Mouse (Mus musculus): ENCODE results near the gene Msx1.
"Not testable (repeated sequence)": the region's sequence is repeated elsewhere in the genome, so short reads cannot be mapped to it uniquely, and the experiment has no call there.

Msx1 gene

DNA sequence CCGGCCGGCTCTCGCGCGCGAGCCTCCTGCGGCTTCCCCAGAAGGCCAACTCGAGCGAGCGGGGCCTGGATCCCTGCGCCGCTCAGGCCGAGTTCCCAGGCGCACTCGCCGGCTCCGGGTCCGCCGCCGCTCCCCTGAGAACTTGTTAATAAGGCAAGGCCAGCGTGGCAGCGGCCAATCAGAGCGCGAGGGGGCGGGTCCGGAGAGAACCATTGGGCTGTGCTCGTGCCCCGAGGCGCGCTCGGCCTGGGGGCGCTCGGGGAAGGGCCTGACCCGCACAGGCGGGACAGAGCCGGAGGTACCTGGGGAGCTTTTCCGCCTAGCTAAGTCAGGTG is at the start of gene Msx1:
Gene Msx1 (minus strand): TSS at position 123 of the 335 bp plus-strand sequence.
- peak; percentile 78 to 80 for DNase-seq (ENCODE audit: low spot score in 2 of 2)

DNA sequence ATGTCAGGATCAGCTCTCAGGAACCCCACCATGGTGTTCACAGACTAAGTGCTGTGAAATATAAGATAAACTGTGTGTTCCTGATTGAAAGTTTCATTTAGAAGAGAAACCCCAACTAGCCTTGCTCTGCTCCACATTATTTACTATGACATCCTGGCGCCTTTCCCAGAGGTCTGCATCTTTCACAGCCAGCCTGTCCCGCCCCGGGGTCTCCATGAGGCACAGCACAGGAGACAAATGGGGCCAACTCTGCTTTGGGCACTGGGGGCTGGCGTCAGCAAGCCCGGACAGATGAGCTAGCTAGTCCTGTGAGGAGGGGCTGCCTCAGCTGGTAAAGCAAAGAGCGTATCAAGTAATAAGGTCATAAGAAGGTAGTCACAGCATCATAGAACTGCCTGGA is 41.1 kb upstream of the Msx1 start:
- no peak for DNase-seq (ENCODE audit: low spot score in 2 of 2)

DNA sequence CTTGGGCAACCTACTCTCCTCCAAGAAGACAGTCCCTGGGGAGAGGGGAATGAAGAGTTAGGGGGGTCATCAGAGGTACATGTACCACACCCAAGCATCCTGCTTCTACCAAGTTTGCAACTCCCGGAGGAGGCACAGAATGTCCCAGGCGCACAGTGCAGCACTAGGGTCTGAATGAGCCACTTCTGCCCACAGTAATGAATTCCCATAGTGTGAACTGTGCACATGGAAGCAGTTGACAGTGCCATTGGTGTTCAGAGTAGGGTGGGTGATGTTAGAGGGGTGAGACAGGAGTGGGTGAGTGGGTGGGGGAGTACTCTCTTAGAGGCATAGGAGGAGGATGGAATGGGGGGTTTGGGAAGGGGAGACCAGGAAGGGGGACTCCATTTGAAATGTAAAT is 39.9 kb upstream of the Msx1 start:
- DNase-seq (ENCODE audit: low spot score in 2 of 2): no peak

DNA sequence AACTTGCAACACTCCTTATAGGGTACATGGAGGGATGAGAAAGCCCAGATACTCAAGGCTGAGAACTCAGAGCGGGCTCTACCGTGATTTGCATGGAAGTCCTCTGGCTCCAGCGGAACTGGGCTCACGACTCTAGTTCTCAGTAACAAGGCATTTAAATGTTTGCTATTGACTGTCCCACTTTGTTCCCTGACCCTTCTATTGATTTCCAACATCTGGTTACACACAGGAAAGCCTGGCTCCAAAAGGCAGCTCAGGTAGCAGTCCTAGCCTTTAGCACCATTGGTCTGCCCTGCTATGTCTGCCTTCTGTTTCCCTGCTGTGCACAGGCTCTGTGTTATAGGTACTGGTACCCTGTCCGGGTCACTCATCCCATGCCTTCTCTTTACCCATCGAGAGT is 36.5 kb upstream of the Msx1 start:
- no peak for DNase-seq (ENCODE audit: low spot score in 2 of 2)

DNA sequence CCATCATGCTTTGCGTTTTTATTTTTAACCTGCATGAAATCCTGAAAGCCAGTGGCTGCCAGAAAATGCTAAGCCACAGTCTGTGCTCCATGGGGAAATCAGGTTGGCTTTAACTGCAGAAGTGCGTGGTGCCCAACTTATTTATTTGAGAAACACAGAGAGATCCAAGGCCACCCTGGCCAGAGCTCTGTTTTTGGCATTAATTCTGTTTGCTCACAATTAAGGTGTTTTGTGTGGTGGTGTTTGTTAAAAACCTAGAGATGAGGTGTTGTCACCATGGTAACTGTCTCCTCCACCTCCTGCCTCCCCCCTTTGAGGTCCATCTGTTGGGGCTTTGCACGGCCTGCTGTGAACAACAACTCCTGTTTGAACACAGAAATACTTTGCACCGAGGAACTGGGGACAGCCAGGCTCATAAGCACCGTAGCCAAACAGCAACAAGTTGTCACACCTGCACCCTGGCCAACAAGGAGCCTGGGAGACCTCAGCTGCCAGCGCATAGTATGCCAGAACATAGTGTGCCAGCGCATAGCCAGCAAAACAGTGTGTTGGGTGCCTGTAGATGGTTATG is 35.9 kb upstream of the Msx1 start:
- no peak for DNase-seq (ENCODE audit: low spot score in 2 of 2)

DNA sequence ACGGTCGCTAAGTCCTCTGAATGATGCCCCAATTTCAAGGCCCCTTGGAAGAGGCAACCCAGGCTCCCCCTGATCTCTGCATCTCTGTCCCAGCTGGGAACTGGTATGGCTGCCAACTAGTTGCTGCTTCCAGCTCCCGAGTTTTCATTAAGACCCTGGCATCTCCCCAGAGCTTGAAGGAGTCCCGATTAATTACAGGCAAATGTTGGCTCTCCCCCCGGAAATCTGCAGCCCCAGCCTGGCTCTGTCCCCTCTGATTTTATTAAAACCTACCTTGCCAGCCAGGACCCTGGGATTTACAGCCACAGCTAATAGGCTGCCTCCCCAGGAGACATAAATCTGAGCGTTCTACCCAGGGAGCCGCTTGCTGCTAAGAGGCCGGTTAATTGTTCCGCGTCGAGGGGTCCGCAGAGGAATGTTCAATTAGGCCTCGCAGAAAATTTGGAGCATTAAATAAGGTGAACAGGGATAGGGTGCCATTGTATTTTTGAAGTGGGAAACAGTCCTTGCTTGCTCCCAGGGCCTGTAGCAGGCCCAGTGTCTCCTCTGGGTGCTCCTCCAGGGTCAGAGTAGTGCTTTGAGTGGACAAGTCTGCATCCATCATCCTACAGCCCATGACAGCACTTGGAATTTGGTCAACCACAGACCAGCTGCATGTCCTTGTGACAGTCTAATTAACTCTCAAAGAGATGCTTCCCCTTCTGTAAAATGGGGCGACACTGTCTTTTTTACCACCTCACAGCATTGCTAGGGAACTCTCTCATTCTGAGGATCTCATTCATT is 33.6 kb upstream of the Msx1 start:
- no peak for DNase-seq (ENCODE audit: low spot score in 2 of 2)

DNA sequence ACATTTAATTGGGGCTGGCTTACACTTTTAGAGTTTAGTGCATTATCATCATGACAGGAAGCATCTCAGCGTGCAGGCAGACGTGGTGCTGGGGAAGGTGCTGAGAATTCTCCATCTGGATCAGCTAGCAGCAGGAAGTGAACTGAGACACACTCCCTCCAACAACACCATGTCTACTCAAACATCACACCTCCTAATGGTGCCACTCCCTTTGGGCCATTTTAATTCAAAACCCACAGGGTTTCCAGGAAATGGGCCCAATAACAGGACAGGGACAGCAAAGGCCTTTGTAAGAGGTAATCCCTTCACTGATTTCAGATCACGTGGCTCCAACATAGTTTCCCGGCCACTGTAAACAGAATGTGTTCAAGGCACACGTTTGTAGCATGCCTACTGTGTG is 31.7 kb upstream of the Msx1 start:
- no peak for DNase-seq (ENCODE audit: low spot score in 2 of 2)

DNA sequence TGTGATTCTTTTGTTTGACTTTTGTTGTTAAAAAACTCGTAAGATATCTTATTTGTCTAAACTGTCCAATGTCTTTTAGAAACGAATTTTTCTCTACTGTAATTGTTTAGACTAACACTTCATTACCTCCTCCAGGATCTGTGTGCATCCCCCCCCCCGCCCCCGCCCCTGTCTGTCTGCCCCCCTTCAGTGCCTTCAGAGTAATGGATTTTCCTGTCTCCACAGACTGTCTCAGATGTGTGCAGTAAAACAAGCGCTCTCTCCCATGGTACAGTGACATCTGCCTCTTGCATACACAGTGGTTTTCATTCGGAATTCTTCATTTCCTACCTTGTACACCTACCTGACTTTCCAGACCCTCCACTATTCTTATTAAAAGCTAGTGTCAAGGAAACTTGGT is 29.9 kb upstream of the Msx1 start:
- DNase-seq (ENCODE audit: low spot score in 2 of 2): no peak

DNA sequence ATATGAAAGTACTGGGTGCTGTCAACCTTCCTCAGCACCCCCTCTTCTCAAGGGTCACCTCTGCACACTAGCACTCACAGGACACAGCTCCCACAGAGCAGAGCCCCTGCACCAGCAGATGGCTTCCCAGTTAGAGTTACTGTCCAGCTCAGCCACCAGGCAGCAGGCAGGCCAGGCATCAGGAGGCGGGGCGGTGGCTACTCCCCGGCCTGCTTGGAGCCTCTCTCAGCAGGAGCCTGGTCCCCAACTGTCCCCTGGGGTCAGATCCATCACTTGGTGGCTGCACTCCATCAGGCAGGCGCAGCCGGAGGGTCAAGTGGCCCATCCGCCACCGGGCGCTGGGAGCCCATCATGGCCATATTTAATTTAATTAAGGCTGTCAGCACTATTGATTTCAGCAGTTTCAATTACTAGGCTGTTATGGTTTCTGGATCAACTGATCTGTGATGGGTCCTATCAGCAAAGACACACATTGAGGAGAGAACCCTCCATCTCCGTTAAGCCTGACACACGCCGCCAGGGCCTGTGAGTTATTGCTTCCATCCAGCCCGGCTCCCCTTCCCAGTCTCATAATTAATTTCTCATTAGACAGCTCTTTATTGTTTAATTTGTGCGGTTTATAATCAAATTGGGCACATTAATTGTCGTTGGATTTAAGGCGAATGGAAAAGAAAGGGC is 27.1 kb upstream of the Msx1 start:
- DNase-seq (ENCODE audit: low spot score in 2 of 2): no peak

DNA sequence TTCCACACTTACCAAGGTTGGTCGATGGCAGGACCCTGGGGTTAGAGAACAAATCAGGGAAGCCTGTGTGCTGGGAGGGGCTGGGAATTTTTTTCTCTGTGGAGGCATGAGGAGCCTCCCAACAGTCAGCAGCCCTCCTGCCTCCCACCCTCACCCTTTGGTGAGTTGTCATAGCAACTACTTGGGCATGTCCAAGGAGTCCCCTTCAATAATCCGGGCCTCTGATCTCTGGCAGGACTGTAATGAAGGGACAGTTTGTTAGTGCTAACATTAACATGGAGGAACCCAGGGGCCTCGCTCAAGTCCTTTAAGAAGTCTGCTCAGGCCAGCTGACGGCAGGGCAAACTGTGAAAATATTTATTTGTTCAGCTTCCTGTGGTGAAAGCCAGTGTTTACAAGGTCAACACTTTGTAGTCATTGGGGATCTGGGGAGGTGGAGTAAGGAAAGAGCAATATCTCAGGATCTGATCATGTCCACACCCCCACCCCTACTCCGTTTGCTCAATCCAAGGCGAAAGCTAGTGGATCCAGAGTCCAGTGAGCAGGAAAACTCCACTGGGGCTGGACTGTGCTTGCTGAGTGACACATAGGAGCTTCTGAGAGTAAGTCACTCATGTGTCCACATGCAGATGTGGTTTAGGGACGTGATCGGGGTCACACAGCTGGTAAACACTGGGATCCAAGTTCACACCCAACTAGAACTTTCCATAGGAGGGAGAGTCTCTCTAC is 24.8 kb upstream of the Msx1 start:
- DNase-seq (ENCODE audit: low spot score in 2 of 2): no peak

DNA sequence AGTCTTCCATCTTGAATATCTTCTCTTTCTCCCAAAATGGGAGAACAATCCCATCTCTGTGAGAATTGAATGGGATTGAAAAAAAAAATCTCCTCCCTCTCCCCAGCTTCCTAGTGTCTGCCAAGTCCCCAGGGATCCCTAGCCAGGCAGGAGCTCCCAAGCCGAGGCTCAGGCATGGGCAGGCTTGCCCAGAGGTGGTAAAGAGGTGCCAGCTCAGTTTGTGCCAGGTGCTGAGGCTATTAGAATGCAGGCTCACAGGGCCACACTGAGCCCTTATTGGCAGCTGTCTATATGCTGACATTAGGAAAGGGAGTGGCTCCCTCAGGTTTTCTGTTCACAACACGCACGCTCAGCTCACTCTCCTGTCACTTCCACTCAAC is 11.9 kb upstream of the Msx1 start:
- no peak for DNase-seq (ENCODE audit: low spot score in 2 of 2)

DNA sequence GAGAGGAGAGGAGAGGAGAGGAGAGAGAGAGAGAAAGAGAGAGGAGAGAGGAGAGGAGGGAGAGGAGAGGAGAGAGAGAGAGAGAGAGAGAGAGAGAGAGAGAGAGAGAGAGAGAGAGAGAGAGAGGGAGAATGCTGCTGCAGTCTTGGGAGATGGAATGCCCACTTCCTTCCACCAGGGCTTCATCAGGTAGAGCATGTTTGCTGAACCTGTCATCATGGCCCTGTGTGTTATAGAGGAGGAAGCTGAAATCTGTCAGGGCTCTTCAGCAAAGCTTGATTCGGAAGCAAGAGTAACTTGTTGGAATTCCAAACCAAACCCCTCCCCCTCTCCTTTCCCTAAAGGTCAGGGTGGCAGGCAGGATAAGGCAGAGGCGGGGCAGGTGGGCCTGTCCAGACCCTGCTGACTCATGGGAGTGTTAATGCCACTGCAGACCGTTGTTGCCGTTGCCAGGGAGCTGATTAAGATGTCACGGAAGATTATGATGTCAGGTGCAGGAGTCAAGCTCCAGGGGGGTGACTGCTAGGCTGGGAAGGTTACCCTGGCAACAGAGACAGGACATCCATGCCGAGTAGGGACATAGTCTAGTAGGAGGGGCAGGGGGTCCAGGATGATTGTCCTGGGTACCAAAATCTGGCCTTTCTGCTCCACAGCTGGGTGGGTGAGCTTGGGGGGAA is 11.3 kb upstream of the Msx1 start:
- DNase-seq (ENCODE audit: low spot score in 2 of 2): no peak

DNA sequence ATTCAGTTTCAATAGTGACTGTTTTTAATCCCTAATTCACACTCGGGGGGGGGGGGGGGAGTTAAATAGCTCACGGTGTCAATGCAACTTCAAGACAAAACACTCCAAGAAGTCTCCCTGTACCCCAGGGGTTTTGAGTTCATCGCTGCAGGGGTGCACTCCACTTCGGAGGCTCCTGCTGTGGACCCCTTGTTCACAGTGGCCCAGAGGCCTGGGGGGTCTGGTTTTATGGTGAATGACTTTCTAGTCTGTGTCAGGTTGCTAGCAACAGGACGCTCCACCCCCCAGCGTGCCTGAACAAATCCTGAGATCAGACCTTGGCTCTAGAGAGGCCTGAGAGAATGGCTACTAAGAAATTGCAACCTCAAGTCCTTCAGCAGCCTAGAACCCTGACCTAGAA is 8.4 kb upstream of the Msx1 start:
- no peak for DNase-seq (ENCODE audit: low spot score in 2 of 2)

DNA sequence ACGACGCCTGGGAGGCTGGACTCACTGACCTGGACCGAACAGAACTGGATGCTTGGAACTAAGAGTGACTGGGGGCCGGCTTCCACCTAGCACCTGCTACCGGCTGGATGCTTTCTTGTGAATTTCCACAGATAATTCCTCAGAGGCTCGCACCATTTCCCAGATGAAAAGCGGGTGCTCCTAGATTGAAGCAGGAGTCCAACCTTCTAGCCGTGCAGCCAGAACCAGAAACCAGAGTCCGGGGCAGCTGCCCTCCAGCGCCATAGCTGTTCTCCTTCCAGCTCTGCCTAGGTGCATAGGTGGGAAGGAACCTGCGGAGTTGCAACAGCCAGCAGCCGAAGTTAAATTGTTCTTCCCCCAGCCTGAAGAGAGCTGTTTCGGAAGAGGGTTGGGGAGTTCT is 7.6 kb upstream of the Msx1 start:
- DNase-seq (ENCODE audit: low spot score in 2 of 2): no peak

DNA sequence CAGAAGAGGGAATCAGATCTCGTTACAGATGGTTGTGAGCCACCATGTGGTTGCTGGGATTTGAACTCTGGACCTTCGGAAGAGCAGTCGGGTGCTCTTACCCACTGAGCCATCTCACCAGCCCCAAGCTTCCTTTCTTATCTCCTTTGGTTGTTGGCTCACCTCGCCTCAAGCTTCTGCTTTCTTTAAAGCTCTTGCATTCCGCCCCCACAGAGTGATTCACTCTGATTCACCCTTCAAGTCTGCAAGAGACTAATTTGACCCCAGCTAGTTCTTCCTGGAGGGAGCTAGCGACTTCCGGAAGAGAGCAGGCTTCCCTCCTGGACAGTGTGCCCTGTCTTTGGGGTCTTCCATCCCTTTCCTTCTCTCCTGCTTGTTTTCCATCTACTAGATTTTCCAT is 6.1 kb upstream of the Msx1 start:
- DNase-seq (ENCODE audit: low spot score in 2 of 2): not testable (repeated sequence)

DNA sequence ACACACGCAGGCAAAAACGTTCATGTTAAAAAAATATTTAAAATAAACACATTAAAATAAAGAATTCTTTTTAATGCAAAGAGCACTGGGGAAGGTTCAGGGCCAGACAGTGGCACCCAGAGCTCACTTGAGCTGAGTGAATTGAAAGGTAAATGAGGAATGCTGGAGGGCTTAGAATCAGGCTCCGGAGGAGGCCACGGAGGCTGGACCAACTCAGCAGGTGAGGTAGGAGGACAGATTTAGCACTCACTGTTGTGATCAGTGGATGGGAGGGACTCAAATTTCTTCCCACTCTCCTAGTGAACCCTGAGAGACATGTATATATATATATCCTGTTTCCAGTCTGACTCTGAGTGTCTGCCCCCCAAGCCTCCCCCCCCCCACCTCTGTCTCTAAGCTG is 5.5 kb upstream of the Msx1 start:
- DNase-seq (ENCODE audit: low spot score in 2 of 2): no peak

DNA sequence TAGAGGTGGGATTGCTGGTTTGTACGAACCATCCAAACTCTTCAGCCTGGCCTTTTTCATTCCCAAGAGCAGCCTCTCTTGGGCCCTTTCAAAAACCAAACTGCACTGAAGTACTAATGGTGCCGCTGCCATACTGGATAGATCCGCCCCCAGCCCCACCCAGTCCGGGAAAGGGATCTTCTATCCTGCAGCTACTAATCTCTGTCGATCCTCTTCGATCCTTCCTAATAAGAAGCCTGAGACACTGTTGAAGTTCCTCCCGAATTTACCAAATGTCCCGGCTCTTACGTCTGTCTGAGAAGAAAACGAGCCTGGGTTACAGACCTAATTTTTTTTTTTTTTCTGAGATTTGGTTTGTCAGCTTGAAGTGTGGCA is 4.9 kb upstream of the Msx1 start:
- DNase-seq (ENCODE audit: low spot score in 2 of 2): no peak

DNA sequence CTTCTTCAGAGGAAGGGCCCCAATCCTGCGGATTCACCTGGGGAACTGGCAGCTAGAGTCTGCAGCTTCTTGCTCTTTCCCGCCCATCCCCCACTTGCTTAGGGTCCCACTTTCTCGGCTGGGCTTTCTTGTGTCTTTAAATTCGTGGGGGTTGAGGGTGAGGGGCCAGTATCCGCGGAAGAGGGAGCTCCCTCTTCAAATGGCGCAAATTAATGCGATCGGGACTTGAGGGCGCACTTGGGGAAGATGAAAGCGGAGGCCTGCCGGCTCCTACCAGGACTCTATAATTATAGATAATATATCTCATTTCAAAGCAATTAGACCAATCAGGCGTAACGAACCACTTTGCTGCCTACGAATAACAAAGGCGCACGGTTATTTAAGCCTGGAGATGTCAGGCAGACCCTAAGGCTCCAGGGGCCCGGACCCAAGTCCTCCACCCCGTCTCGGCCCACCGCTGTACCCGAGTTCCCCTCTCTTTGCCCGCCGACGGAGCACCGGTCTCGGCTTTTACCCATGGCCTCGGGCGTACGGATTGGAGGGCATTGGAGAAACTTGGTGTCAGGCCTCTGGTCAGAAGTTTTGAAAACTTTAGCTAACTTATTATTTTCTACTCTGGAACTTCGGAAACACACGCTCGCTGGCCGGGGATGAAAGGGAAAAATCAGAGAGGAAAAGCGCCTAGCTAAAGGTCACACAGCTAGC is 4.4 kb upstream of the Msx1 start:
- no peak for DNase-seq (ENCODE audit: low spot score in 2 of 2)

DNA sequence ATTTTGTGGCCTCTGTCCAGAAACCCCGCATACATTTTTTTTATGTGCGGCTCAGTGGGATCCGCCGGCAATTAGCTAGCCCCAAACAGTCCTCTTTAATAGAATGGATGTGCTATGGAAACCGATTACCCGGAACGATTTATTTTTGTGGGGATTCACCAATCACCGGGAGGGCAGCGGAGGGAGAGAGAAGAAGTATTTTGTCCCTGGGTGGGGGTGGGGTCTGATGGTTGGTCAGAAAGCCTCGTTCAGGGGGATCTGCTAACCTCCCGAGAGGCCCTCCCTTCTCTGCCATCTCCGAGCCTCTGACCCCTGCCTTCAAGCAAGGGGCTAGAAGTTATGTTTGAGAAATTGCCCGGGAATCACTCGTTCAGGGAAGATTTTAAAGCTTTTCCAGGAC is 3.6 kb upstream of the Msx1 start:
- DNase-seq (ENCODE audit: low spot score in 2 of 2): no peak

DNA sequence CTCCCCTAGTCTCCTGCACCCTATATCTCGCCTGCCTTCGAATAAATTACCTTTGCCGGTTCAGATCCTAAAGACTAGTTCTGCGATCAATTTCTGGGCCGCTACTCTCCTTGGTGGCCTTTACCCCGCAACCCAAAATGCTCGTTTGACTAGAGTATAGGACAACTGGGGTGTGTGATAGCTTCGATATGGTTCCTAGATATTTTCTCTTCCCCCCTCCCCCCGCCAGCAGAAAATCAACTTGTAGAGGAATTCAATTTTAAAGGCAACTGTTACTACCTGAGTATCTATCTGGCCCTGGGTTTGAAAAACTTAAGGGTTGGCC is 3.2 kb upstream of the Msx1 start:
- no peak for DNase-seq (ENCODE audit: low spot score in 2 of 2)

DNA sequence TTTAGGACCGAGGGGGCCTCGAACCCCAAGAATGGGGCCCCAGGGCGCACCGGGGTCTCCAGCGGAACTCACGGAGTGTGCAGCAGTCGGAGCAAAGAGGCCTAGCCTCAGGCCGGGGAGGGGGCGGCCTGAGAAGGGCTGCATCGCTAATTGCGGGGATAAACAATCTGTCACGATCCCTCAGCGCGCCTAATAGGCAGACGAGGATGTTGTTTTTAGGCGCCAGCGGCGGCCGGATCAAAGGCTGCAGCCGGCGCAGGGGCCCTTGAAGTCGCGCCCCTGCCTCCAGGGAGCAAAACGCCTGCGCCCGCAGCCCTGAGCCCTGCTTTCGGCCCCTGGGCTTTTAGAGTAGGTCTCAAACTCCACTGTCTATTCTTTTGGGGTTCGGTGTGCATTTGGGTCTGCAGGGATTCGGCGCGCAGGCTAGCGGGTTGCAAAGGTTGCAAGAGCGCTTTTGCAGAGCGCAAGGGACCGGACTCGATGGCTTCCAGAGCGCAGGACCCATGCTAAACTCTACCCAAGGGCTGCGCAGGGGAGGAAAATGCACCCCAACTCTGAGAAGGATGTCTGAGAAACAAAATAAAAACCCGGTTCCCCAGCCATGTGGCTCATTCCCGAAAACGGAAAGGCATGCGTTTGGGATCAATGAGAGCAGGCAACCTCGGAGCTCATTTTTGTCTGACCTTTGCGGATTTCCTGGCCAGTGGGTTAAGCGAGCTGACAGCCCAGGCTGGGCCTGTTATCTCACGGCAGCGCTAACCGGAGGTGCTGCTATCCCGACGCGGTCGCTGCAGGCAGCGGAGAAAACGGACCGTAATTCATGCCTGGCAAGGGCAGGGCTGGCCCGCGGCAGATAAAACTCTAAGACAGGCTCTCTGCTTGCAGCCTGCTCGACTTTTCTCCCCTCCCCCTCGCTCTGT is 2.6 kb upstream of the Msx1 start:
- no peak for DNase-seq (ENCODE audit: low spot score in 2 of 2)
